Comparison of ENCODE assay signal across 14 mouse cellular contexts in the genomic region with DNA sequence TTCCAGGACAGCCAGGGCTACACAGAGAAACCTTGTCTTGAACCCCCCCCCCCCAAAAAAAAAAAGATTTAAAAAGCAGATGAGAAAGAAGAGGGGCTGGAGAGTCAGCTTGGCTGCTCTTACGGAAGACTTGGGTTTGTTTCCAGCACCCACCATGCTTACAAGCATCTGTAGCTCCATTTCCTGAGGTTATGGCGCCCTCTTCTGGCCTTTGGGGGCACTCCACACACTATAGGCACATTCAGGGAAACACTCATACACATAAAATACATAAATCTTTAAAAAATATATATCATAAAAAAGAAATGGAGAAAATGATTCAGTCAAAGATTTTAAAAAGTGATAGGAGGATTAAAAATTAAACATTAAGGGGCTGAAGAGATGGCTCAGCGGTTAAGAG. TPM values are rescaled to one million over a fixed set of nuclear protein-coding genes. Genes with fewer than 3 reads are reported as not detected.
DNase-seq lines count a peak whose midpoint lies in the region; TF ChIP-seq lines count a peak whose summit lies in the region.
"Had no signal": no experiment of that assay in that cellular context is flagged by ENCODE, and none has a peak within 500 bp of the region (broad histone marks: within the 10 kb centered on the region; RNA-seq: fewer than 3 reads in every experiment).

No protein-coding gene starts in this region.

- H3K4me3 ChIP-seq in layer of hippocampus, adult 2 months: no peak overlapping the region
- H3K4me3 ChIP-seq in heart, embryonic 10.5 days: no peak overlapping the region
- H3K4me3 ChIP-seq: forebrain, embryonic 10.5 days had no signal

- intact Hi-C loops in heart, postnatal 25 days (cut with DNase I): no loop called here

- H3K9me3 ChIP-seq in heart, embryonic 10.5 days: no peaks in the 10 kb centered on the region
- H3K9me3 ChIP-seq: forebrain, embryonic 10.5 days had no signal

- H3K27me3 ChIP-seq in heart, embryonic 10.5 days (ENCODE audit: insufficient read depth, poor library complexity, severe bottlenecking): no peaks in the 10 kb centered on the region
- H3K27me3 ChIP-seq: Patski had no signal

- WGBS in heart, embryonic 10.5 days: 63% methylated on average over 3 of the region's 3 CpGs

- H3K4me1 ChIP-seq in heart, embryonic 10.5 days: peaks cover 7% of the 10 kb centered on the region

- TF ChIP-seq CTCF in layer of hippocampus, adult 2 months (conservative IDR thresholded peaks at IDR 0.05): peak; percentile 52

- H3K36me3 ChIP-seq in heart, embryonic 10.5 days: no peaks in the 10 kb centered on the region
- H3K36me3 ChIP-seq: forebrain, embryonic 10.5 days had no signal

- no peak for DNase-seq in layer of hippocampus, adult 2 months (ENCODE audit: low spot score in 2 of 2)
- DNase-seq in layer of hippocampus, postnatal 25 days (ENCODE audit: extremely low spot score in 1 of 2, low spot score in 1 of 2): no peak
- peak; percentile 41 for DNase-seq in 416B (ENCODE audit: low read depth)
- peak; percentile 44 for DNase-seq in A20 (ENCODE audit: low read depth, low spot score)
- DNase-seq in c-Kit-positive CD71-positive TER-119-positive erythroid progenitor cells, embryonic 14.5 days (ENCODE audit: low spot score): peak; percentile 23
- DNase-seq in heart, postnatal 25 days (ENCODE audit: low spot score): no peak
- DNase-seq in heart, embryonic 10.5 days (ENCODE audit: low spot score): no peak
- DNase-seq: adrenal gland, postnatal 10 days; cerebellum, adult 9-10 months; gastrocnemius, postnatal 25 days; kidney, postnatal 4 days; spleen, adult 18-20 months had no signal

- H3K27ac ChIP-seq in layer of hippocampus, adult 2 months: no peak overlapping the region
- no peak overlapping the region for H3K27ac ChIP-seq in heart, embryonic 10.5 days
- H3K27ac ChIP-seq: forebrain, embryonic 10.5 days had no signal

RNA-seq across cellular contexts. Expression of gene Fbxw11, which starts 9.0 kb away (rescaled TPM):
- total RNA-seq in layer of hippocampus, adult 2 months (2021): 100 to 1,000 TPM; 146 to 157 TPM
- total RNA-seq in layer of hippocampus, postnatal 25 days (2021): 100 to 1,000 TPM; 139 to 150 TPM
- total RNA-seq in heart, postnatal 25 days (2021): 10 to 100 TPM; 50.1 to 51.0 TPM
- 61.1 and 73.9 TPM in 2 replicates for polyA plus RNA-seq in heart, embryonic 10.5 days (2016; fragmentation: Nextera tagmentation; extraction: Ambion mirVana)

Comparison
In these comparisons a context has a peak if more than half of its experiments do, and no peak if none do; other contexts are left out.
1. DNase-seq: peak in 416B (single experiment), A20 (single experiment) and c-Kit-positive CD71-positive TER-119-positive erythroid progenitor cells, embryonic 14.5 days (single experiment); none in layer of hippocampus, adult 2 months (0 of 2), layer of hippocampus, postnatal 25 days (0 of 2), heart, postnatal 25 days (single experiment) and heart, embryonic 10.5 days (single experiment).